Mouse (Mus musculus) liver, embryonic 14.5 days (tissue): ENCODE measurements around the gene Bnip1.

Source experiments
- CTCF ChIP-seq: IDR thresholded peaks from 2 replicates; pipeline ENCODE4 v1.5.1; 2016; ENCODE audit warnings: antibody characterized with exemption, low read depth, control low read depth
- EP300 ChIP-seq: IDR thresholded peaks from 2 replicates; pipeline ENCODE4 v1.6.1; 2016; ENCODE audit warnings: antibody characterized with exemption, low read depth

DNA sequence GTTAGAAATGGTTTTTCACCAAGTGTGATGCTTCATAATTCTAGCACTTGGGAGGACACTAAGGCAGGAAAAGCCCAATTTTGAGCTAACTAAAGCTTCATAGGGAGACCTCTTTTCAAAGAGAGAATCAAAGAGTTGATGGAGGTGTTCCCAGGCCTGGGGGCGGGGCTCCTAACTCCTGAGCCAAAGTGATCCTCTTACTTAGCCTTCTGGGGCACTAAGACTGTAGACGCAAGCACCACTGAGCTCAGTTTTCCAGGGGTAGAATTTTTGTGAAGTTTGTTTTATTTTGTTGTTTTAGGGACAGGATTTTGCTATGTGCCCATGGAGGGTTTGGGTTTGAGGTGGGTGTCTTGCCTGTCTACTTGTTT lies 13.1 kb upstream of the Bnip1 start:
- TF ChIP-seq CTCF (no peak), EP300 (no peak)
